Mouse (Mus musculus) intestine, embryonic 14.5 days (tissue): ENCODE results near the gene Pex1. TPM values are rescaled to one million over a fixed set of nuclear protein-coding genes. Genes with fewer than 3 reads are reported as not detected.
"Not testable (repeated sequence)": the region's sequence is repeated elsewhere in the genome, so short reads cannot be mapped to it uniquely, and the experiment has no call there.

Experiments used
- ATAC-seq: fragments of 200-750 bp; cut with Nextera tagmentation; replicated peaks from 2 replicates; pipeline ENCODE4 v1.8.0; 2017; ENCODE audit warnings: low read depth, moderate number of reproducible peaks, moderate TSS enrichment, moderate library complexity; ENCODE audit not compliant: low FRiP score, low TSS enrichment
- DNase-seq: peaks from one replicate; pipeline ENCODE4 v3.0.0-alpha.2; 2018; ENCODE audit warnings: low spot score
- H3K27ac ChIP-seq: fragments of 300-500 bp; sonication (generic); 2 replicates; pipeline ENCODE4 v1.5.1; 2014; ENCODE audit warnings: low read depth, mild to moderate bottlenecking, control low read depth
- H3K27me3 ChIP-seq: fragments of 300-500 bp; sonication (generic); replicated peaks from 2 replicates; pipeline ENCODE4 v1.6.1; 2014; ENCODE audit warnings: low read length, control low read depth; ENCODE audit not compliant: control insufficient read depth, insufficient read depth
- H3K36me3 ChIP-seq: fragments of 300-500 bp; sonication (generic); 2 replicates; pipeline ENCODE4 v1.6.1; 2014; ENCODE audit warnings: low read length, control low read depth; ENCODE audit not compliant: control insufficient read depth, insufficient read depth
- H3K4me1 ChIP-seq: fragments of 300-500 bp; sonication (generic); replicated peaks from 2 replicates; pipeline ENCODE4 v1.6.1; 2014; ENCODE audit warnings: low read length, control low read depth, mixed read lengths; ENCODE audit not compliant: control insufficient read depth, insufficient read depth
- H3K4me2 ChIP-seq: fragments of 300-500 bp; sonication (generic); 2 replicates; pipeline ENCODE4 v1.6.1; 2014; ENCODE audit warnings: low read length
- H3K4me3 ChIP-seq: fragments of 300-500 bp; sonication (generic); 2 replicates; pipeline ENCODE4 v1.5.1; 2014; ENCODE audit warnings: low read depth, low read length, control low read depth, mixed read lengths
- H3K9ac ChIP-seq: fragments of 300-500 bp; sonication (generic); 2 replicates; pipeline ENCODE4 v1.6.1; 2014; ENCODE audit warnings: mild to moderate bottlenecking, low read length
- H3K9me3 ChIP-seq: fragments of 300-500 bp; sonication (generic); 2 replicates; pipeline ENCODE4 v1.6.1; 2016; ENCODE audit warnings: low read length, control low read depth; ENCODE audit not compliant: control insufficient read depth
- WGBS: fragments of 180-500 bp; shearing (Covaris S2); extraction: QIAGEN DNeasy Blood & Tissue Kit; methylation state at CpG from one replicate; pipeline ENCODE4 v1.1.7; 2014; 5-methylcytosine and 5-hydroxymethylcytosine counted together
- polyA plus RNA-seq: library from polyadenylated mRNA; unstranded; fragments of >200 nt; fragmentation: Nextera tagmentation; extraction: Ambion mirVana; gene quantifications from 2 replicates; pipeline ENCODE4 v1.2.1, GENCODE M21; 2014

Gene Pex1
- polyA plus RNA-seq, 1 experiment from 2014 or later, result 17.0 TPM

GRCm38 (mm10) chr5:3597171-3597570, 1.3 kb downstream of the Pex1 start:
- DNase-seq (no peak), ATAC-seq (no peak)
- peak overlapping the region; percentile 73 for H3K4me3 ChIP-seq
- H3K4me2 ChIP-seq, result peak overlapping the region; percentile 85
- H3K9ac ChIP-seq, result peak overlapping the region; percentile 69; the same call in 1 of the 2 replicates
- H3K36me3 ChIP-seq, result peaks cover 7% of the 10 kb centered on the region; the same call in 1 of the 2 replicates
- H3K9me3 ChIP-seq, result no peaks in the 10 kb centered on the region
- H3K4me1 ChIP-seq, result peaks cover 16% of the 10 kb centered on the region
- H3K27ac ChIP-seq, result no peak overlapping the region
- no peaks in the 10 kb centered on the region for H3K27me3 ChIP-seq

- Histone ChIP-seq H3K4me3 (no peak overlapping the region), H3K27ac (no peak overlapping the region), H3K27me3 (no peaks in the 10 kb centered on the region), H3K36me3 (no peaks in the 10 kb centered on the region), H3K4me2 (no peak overlapping the region), H3K4me1 (peaks cover 16% of the 10 kb centered on the region), H3K9ac (no peak overlapping the region), H3K9me3 (no peaks in the 10 kb centered on the region)
- ATAC-seq (no peak), DNase-seq (no peak)
- WGBS, result 91% methylated on average over 5 of the region's 5 CpGs
These were observed 2.9 kb downstream of the Pex1 start for GRCm38 (mm10) chr5:3598766-3599165.

GRCm38 (mm10) chr5:3600298-3600697, 4.4 kb downstream of the Pex1 start:
- no peaks in the 10 kb centered on the region for H3K27me3 ChIP-seq
- no peak overlapping the region for H3K4me2 ChIP-seq
- no peaks in the 10 kb centered on the region for H3K9me3 ChIP-seq
- ATAC-seq (no peak), DNase-seq (no peak)
- 85% methylated on average over 1 of the region's 1 CpGs for whole genome bisulfite sequencing
- H3K4me1 ChIP-seq, result peaks cover 9% of the 10 kb centered on the region
- peaks cover 5% of the 10 kb centered on the region; the same call in 1 of the 2 replicates for H3K36me3 ChIP-seq
- H3K4me3 ChIP-seq, result no peak overlapping the region
- no peak overlapping the region for H3K9ac ChIP-seq
- no peak overlapping the region for H3K27ac ChIP-seq

GRCm38 (mm10) chr5:3600790-3601189, 4.9 kb downstream of the Pex1 start:
- Histone ChIP-seq H3K4me2 (no peak overlapping the region), H3K36me3 (peaks cover 9% of the 10 kb centered on the region), H3K4me3 (no peak overlapping the region), H3K4me1 (peaks cover 8% of the 10 kb centered on the region), H3K9ac (no peak overlapping the region), H3K9me3 (no peaks in the 10 kb centered on the region), H3K27ac (no peak overlapping the region), H3K27me3 (no peaks in the 10 kb centered on the region)
- DNase-seq, result no peak
- WGBS, result 90% methylated on average over 3 of the region's 3 CpGs
- no peak for ATAC-seq

- H3K4me3 ChIP-seq, result no peak overlapping the region
- no peaks in the 10 kb centered on the region for H3K9me3 ChIP-seq
- no peak for ATAC-seq
- H3K27me3 ChIP-seq, result no peaks in the 10 kb centered on the region
- no peak overlapping the region for H3K4me2 ChIP-seq
- no peak overlapping the region for H3K9ac ChIP-seq
- no peak overlapping the region for H3K27ac ChIP-seq
- H3K36me3 ChIP-seq, result peaks cover 29% of the 10 kb centered on the region
- H3K4me1 ChIP-seq, result no peaks in the 10 kb centered on the region
- no peak for DNase-seq
- 94% methylated on average over 9 of the region's 9 CpGs for WGBS
These were observed 11.2 kb downstream of the Pex1 start for GRCm38 (mm10) chr5:3607114-3607513.

GRCm38 (mm10) chr5:3609241-3609640, 13.4 kb downstream of the Pex1 start:
- Histone ChIP-seq H3K27ac (no peak overlapping the region), H3K4me3 (no peak overlapping the region), H3K9ac (no peak overlapping the region), H3K4me1 (no peaks in the 10 kb centered on the region), H3K27me3 (no peaks in the 10 kb centered on the region), H3K4me2 (no peak overlapping the region), H3K9me3 (no peaks in the 10 kb centered on the region), H3K36me3 (peaks cover 29% of the 10 kb centered on the region)
- ATAC-seq, result no peak
- WGBS, result 95% methylated on average over 7 of the region's 7 CpGs
- no peak for DNase-seq

GRCm38 (mm10) chr5:3611835-3612234, 16.0 kb downstream of the Pex1 start:
- not testable (repeated sequence) for H3K9ac ChIP-seq, ATAC-seq
- 94% methylated on average over 2 of the region's 2 CpGs for WGBS

GRCm38 (mm10) chr5:3620486-3620885, 24.6 kb downstream of the Pex1 start:
- H3K4me2 ChIP-seq, result no peak overlapping the region
- no peak for ATAC-seq
- H3K27me3 ChIP-seq, result no peaks in the 10 kb centered on the region
- no peak for DNase-seq
- WGBS, result 90% methylated on average over 7 of the region's 7 CpGs
- no peak overlapping the region for H3K27ac ChIP-seq
- no peaks in the 10 kb centered on the region for H3K9me3 ChIP-seq
- H3K4me1 ChIP-seq, result no peaks in the 10 kb centered on the region
- no peak overlapping the region for H3K9ac ChIP-seq
- peaks cover 41% of the 10 kb centered on the region for H3K36me3 ChIP-seq
- no peak overlapping the region for H3K4me3 ChIP-seq

More at GRCm38 (mm10) chr5:3611835-3612234, 16.0 kb downstream of the Pex1 start:
- not testable (repeated sequence) for H3K4me1 ChIP-seq, H3K27me3 ChIP-seq, H3K27ac ChIP-seq, H3K9me3 ChIP-seq, H3K4me3 ChIP-seq, H3K4me2 ChIP-seq, DNase-seq
- peaks cover 22% of the 10 kb centered on the region for H3K36me3 ChIP-seq

- DNase-seq (no peak), ATAC-seq (no peak)
- WGBS, result 90% methylated on average over 5 of the region's 5 CpGs
- no peak overlapping the region for H3K4me2 ChIP-seq
- no peaks in the 10 kb centered on the region for H3K4me1 ChIP-seq
- no peak overlapping the region for H3K27ac ChIP-seq
- H3K4me3 ChIP-seq, result no peak overlapping the region
- no peaks in the 10 kb centered on the region for H3K9me3 ChIP-seq
- no peak overlapping the region for H3K9ac ChIP-seq
- peaks cover 48% of the 10 kb centered on the region for H3K36me3 ChIP-seq
- no peaks in the 10 kb centered on the region for H3K27me3 ChIP-seq
These were observed 34.2 kb downstream of the Pex1 start for GRCm38 (mm10) chr5:3630055-3630454.
